Mouse (Mus musculus) stomach, embryonic 14.5 days (tissue): Measurements from ENCODE around the gene Cyyr1. TPM values are rescaled to one million over a fixed set of nuclear protein-coding genes. Genes with fewer than 3 reads are reported as not detected.

Source experiments
- ATAC-seq: fragments of 200-750 bp; cut with Nextera tagmentation; 2 replicates; pipeline ENCODE4 v1.8.0; 2017; ENCODE audit warnings: low read depth, moderate TSS enrichment; ENCODE audit not compliant: insufficient number of reproducible peaks, insufficient read depth, low FRiP score
- H3K27ac ChIP-seq: fragments of 300-500 bp; sonication (generic); 2 replicates; pipeline ENCODE4 v1.5.1; 2014; ENCODE audit warnings: mild to moderate bottlenecking, low read length, moderate library complexity, mixed read lengths
- H3K27me3 ChIP-seq: fragments of 300-500 bp; sonication (generic); 2 replicates; pipeline ENCODE4 v1.6.1; 2014; ENCODE audit warnings: low read length, control low read depth, mixed read lengths; ENCODE audit not compliant: control insufficient read depth, insufficient read depth
- H3K36me3 ChIP-seq: fragments of 300-500 bp; sonication (generic); 2 replicates; pipeline ENCODE4 v1.6.1; 2014; ENCODE audit warnings: mild to moderate bottlenecking, control low read depth, low read length, moderate library complexity, mixed read lengths; ENCODE audit not compliant: control insufficient read depth, insufficient read depth
- H3K4me1 ChIP-seq: fragments of 300-500 bp; sonication (generic); 2 replicates; pipeline ENCODE4 v1.6.1; 2014; ENCODE audit warnings: low read length, control low read depth, mixed read lengths; ENCODE audit not compliant: control insufficient read depth, insufficient read depth
- H3K4me2 ChIP-seq: fragments of 300-500 bp; sonication (generic); replicated peaks from 2 replicates; pipeline ENCODE4 v1.6.1; 2014; ENCODE audit warnings: low read depth, low read length, control low read depth
- H3K4me3 ChIP-seq: fragments of 300-500 bp; sonication (generic); 2 replicates; pipeline ENCODE4 v1.5.1; 2014; ENCODE audit warnings: low read depth, low read length, control low read depth
- H3K9ac ChIP-seq: fragments of 300-500 bp; sonication (generic); replicated peaks from 2 replicates; pipeline ENCODE4 v1.6.1; 2014; ENCODE audit warnings: low read depth, mild to moderate bottlenecking, control low read depth, low read length, moderate library complexity, mixed read lengths
- H3K9me3 ChIP-seq: fragments of 300-500 bp; sonication (generic); 2 replicates; pipeline ENCODE4 v1.6.1; 2016; ENCODE audit warnings: low read depth, low read length, control low read depth; ENCODE audit not compliant: control insufficient read depth
- WGBS: fragments of 180-500 bp; shearing (Covaris S2); extraction: QIAGEN DNeasy Blood & Tissue Kit; methylation state at CpG from one replicate; pipeline ENCODE4 v1.1.7; 2014; 5-methylcytosine and 5-hydroxymethylcytosine counted together
- polyA plus RNA-seq: library from polyadenylated mRNA; unstranded; fragments of >200 nt; fragmentation: Nextera tagmentation; extraction: Ambion mirVana; gene quantifications from 2 replicates; pipeline ENCODE4 v1.2.1, GENCODE M21; 2014

Cyyr1 gene
- polyA plus RNA-seq, 1 experiment from 2014 or later: 5.7 TPM

GRCm38 (mm10) chr16:85445801-85446200 lies 107.4 kb downstream of the Cyyr1 start:
- H3K4me3 ChIP-seq: no peak overlapping the region
- no peak overlapping the region for H3K9ac ChIP-seq
- no peaks in the 10 kb centered on the region for H3K27me3 ChIP-seq
- H3K4me2 ChIP-seq: no peak overlapping the region
- no peak for ATAC-seq
- no peaks in the 10 kb centered on the region for H3K9me3 ChIP-seq
- no peaks in the 10 kb centered on the region for H3K4me1 ChIP-seq
- H3K36me3 ChIP-seq: no peaks in the 10 kb centered on the region
- no peak overlapping the region for H3K27ac ChIP-seq
- WGBS: 59% methylated on average over 3 of the region's 3 CpGs

- Histone ChIP-seq H3K9me3 (no peaks in the 10 kb centered on the region), H3K36me3 (no peaks in the 10 kb centered on the region), H3K4me1 (no peaks in the 10 kb centered on the region), H3K4me2 (no peak overlapping the region), H3K9ac (no peak overlapping the region), H3K4me3 (no peak overlapping the region), H3K27ac (no peak overlapping the region), H3K27me3 (no peaks in the 10 kb centered on the region)
- ATAC-seq: no peak
- 62% methylated on average over 2 of the region's 2 CpGs for WGBS
Observed at GRCm38 (mm10) chr16:85435427-85435826, 117.8 kb downstream of the Cyyr1 start.

GRCm38 (mm10) chr16:85429173-85429572 lies 124.0 kb downstream of the Cyyr1 start:
- Histone ChIP-seq H3K9me3 (no peaks in the 10 kb centered on the region), H3K4me1 (no peaks in the 10 kb centered on the region), H3K4me2 (no peak overlapping the region), H3K9ac (no peak overlapping the region), H3K4me3 (no peak overlapping the region), H3K27ac (no peak overlapping the region), H3K36me3 (no peaks in the 10 kb centered on the region), H3K27me3 (no peaks in the 10 kb centered on the region)
- 44% methylated on average over 3 of the region's 3 CpGs for WGBS
- no peak for ATAC-seq

GRCm38 (mm10) chr16:85422889-85423288 lies 130.3 kb downstream of the Cyyr1 start:
- no peak for ATAC-seq
- 65% methylated on average over 2 of the region's 2 CpGs for WGBS

GRCm38 (mm10) chr16:85415415-85415814 lies 137.8 kb downstream of the Cyyr1 start:
- Histone ChIP-seq H3K27ac (no peak overlapping the region), H3K9me3 (no peaks in the 10 kb centered on the region)

More at GRCm38 (mm10) chr16:85422889-85423288, 130.3 kb downstream of the Cyyr1 start:
- no peak overlapping the region for H3K4me2 ChIP-seq
- H3K27ac ChIP-seq: no peak overlapping the region
- no peaks in the 10 kb centered on the region for H3K36me3 ChIP-seq
- H3K9ac ChIP-seq: no peak overlapping the region
- no peaks in the 10 kb centered on the region for H3K9me3 ChIP-seq
- H3K4me3 ChIP-seq: no peak overlapping the region
- no peaks in the 10 kb centered on the region for H3K4me1 ChIP-seq
- no peaks in the 10 kb centered on the region for H3K27me3 ChIP-seq

GRCm38 (mm10) chr16:85393430-85393948 lies 159.7 kb downstream of the Cyyr1 start:
- Histone ChIP-seq H3K4me3 (no peak overlapping the region), H3K36me3 (no peaks in the 10 kb centered on the region), H3K9ac (no peak overlapping the region), H3K27me3 (no peaks in the 10 kb centered on the region), H3K4me1 (0 out of 2 replicates have a peak, but pooled peaks cover 3% of the 10 kb centered on the region), H3K4me2 (no peak overlapping the region), H3K9me3 (no peaks in the 10 kb centered on the region), H3K27ac (no peak overlapping the region)
- ATAC-seq: no peak
- WGBS: 30% methylated on average over 4 of the region's 4 CpGs

More at GRCm38 (mm10) chr16:85415415-85415814, 137.8 kb downstream of the Cyyr1 start:
- WGBS: 77% methylated on average over 3 of the region's 3 CpGs
- Histone ChIP-seq H3K4me2 (no peak overlapping the region), H3K4me1 (no peaks in the 10 kb centered on the region), H3K9ac (no peak overlapping the region), H3K4me3 (no peak overlapping the region), H3K36me3 (no peaks in the 10 kb centered on the region), H3K27me3 (no peaks in the 10 kb centered on the region)
- ATAC-seq: 0 out of 2 replicates have a peak, but pooled peaks have one; percentile 14

- Histone ChIP-seq H3K27ac (no peak overlapping the region), H3K4me1 (no peaks in the 10 kb centered on the region), H3K4me3 (no peak overlapping the region), H3K9me3 (no peaks in the 10 kb centered on the region), H3K36me3 (no peaks in the 10 kb centered on the region), H3K9ac (no peak overlapping the region), H3K27me3 (no peaks in the 10 kb centered on the region), H3K4me2 (no peak overlapping the region)
- ATAC-seq: no peak
- WGBS: 22% methylated on average over 5 of the region's 5 CpGs
Observed at GRCm38 (mm10) chr16:85386801-85387200, 166.4 kb downstream of the Cyyr1 start.
